Mouse (Mus musculus) C3H10T1/2 (cell line): ENCODE data around the gene Cntnap1. TPM values are rescaled to one million over a fixed set of nuclear protein-coding genes. Genes with fewer than 3 reads are reported as not detected.

Experiments
- polyA plus RNA-seq, 2 experiments: library from polyadenylated mRNA; unstranded; fragments of >200 nt; fragmentation: generic; extraction: Trizol; gene quantifications; one replicate each; pipeline ENCODE4 v1.2.1; 2012; ENCODE audit warnings: missing spikeins in 2 of 2

Cntnap1 gene
- 1 to 10 TPM in 1 of 2 experiments, under 1 TPM in 1; 0.25 to 4.2 TPM for polyA plus RNA-seq

GRCm38 (mm10) chr11:101170354-101170810 lies at the start of gene Cntnap1:
Cntnap1 (plus strand) TSS chr11:101170523.

GRCm38 (mm10) chr11:101155728-101156371 lies 14.5 kb upstream of the Cntnap1 start, which contains the start of gene Tubg2:
Tubg2 (plus strand) TSS chr11:101155907.

GRCm38 (mm10) chr11:101170811-101171610 lies 688 bp downstream of the Cntnap1 start, which contains the start of gene Plekhh3:
Plekhh3 (minus strand) TSS chr11:101171351.

GRCm38 (mm10) chr11:101174851-101175628 lies 4.7 kb downstream of the Cntnap1 start, which contains the start of gene Ccr10:
Ccr10 (minus strand) TSS chr11:101175443.

GRCm38 (mm10) chr11:101226065-101226701 lies 55.9 kb downstream of the Cntnap1 start, which contains the start of gene Ezh1:
Ezh1 (minus strand) TSS chr11:101226463.

Other genes starting within 250 kb of the Cntnap1 start
- gene Stat3, start 231.0 kb upstream of the Cntnap1 start, polyA plus RNA-seq = 10 to 100 TPM in 1 of 2 experiments, 1 to 10 TPM in 1; 5.2 to 83.6 TPM
- gene Cavin1, start 199.6 kb upstream of the Cntnap1 start, polyA plus RNA-seq = 1,000 to 10,000 TPM in 1 of 2 experiments, 100 to 1,000 TPM in 1; 353 to 1,064 TPM
- 10 to 100 TPM; 22.1 to 58.2 TPM for gene Atp6v0a1, start 161.1 kb upstream of the Cntnap1 start, polyA plus RNA-seq
- 10 to 100 TPM; 21.6 to 69.1 TPM for gene Naglu, start 100.5 kb upstream of the Cntnap1 start, polyA plus RNA-seq
- under 1 TPM; 0.02 to 0.50 TPM for gene Hsd17b1, start 92.1 kb upstream of the Cntnap1 start, polyA plus RNA-seq
- gene Coasy, start 88.0 kb upstream of the Cntnap1 start, polyA plus RNA-seq = 10 to 100 TPM; 24.7 to 42.6 TPM
- gene Mlx, start 83.2 kb upstream of the Cntnap1 start, polyA plus RNA-seq = 10 to 100 TPM; 23.4 to 30.0 TPM
- 10 to 100 TPM; 10.9 to 17.0 TPM for gene Psmc3ip, start 75.1 kb upstream of the Cntnap1 start, polyA plus RNA-seq
- 10 to 100 TPM; 18.5 to 57.2 TPM for gene Retreg3, start 50.6 kb upstream of the Cntnap1 start, polyA plus RNA-seq
- 100 to 1,000 TPM in 1 of 2 experiments, 10 to 100 TPM in 1; 79.8 to 132 TPM for gene Tubg1, start 50.6 kb upstream of the Cntnap1 start, polyA plus RNA-seq
- gene Tubg2, start 14.6 kb upstream of the Cntnap1 start, polyA plus RNA-seq = under 1 TPM; 0.08 to 0.42 TPM
- gene Plekhh3, start 828 bp downstream of the Cntnap1 start, polyA plus RNA-seq = 10 to 100 TPM; 19.4 to 50.6 TPM
- 1 to 10 TPM in 1 of 2 experiments, under 1 TPM in 1; 0.15 to 1.9 TPM for gene Ccr10, start 4.9 kb downstream of the Cntnap1 start, polyA plus RNA-seq
- gene Ezh1, start 55.9 kb downstream of the Cntnap1 start, polyA plus RNA-seq = 10 to 100 TPM in 1 of 2 experiments, 1 to 10 TPM in 1; 2.5 to 59.5 TPM
- 10 to 100 TPM in 1 of 2 experiments, under 1 TPM in 1; 0.06 to 11.4 TPM for gene Ramp2, start 75.5 kb downstream of the Cntnap1 start, polyA plus RNA-seq
- gene Vps25, start 83.2 kb downstream of the Cntnap1 start, polyA plus RNA-seq = 100 to 1,000 TPM; 160 to 255 TPM
- gene Wnk4, start 90.0 kb downstream of the Cntnap1 start, polyA plus RNA-seq = 10 to 100 TPM in 1 of 2 experiments, under 1 TPM in 1; 0.75 to 15.8 TPM
- gene Cntd1, start 108.5 kb downstream of the Cntnap1 start, polyA plus RNA-seq = under 1 TPM in 1 of 2 experiments, not detected in 1; 0.31 TPM
- gene Coa3, start 108.6 kb downstream of the Cntnap1 start, polyA plus RNA-seq = 100 to 1,000 TPM; 129 to 135 TPM
- gene Becn1, start 131.8 kb downstream of the Cntnap1 start, polyA plus RNA-seq = 100 to 1,000 TPM in 1 of 2 experiments, 10 to 100 TPM in 1; 26.7 to 146 TPM
- gene Psme3, start 145.7 kb downstream of the Cntnap1 start, polyA plus RNA-seq = 10 to 100 TPM; 40.8 to 46.7 TPM
- gene Aoc2, start 154.5 kb downstream of the Cntnap1 start, polyA plus RNA-seq = 1 to 10 TPM in 1 of 2 experiments, under 1 TPM in 1; 0.28 to 2.7 TPM
- 10 to 100 TPM in 1 of 2 experiments, under 1 TPM in 1; 0.39 to 37.3 TPM for gene Aoc3, start 160.1 kb downstream of the Cntnap1 start, polyA plus RNA-seq
- not detected for gene G6pc, start 197.0 kb downstream of the Cntnap1 start, polyA plus RNA-seq
- 100 to 1,000 TPM in 1 of 2 experiments, 10 to 100 TPM in 1; 55.6 to 118 TPM for gene Aarsd1, start 247.1 kb downstream of the Cntnap1 start, polyA plus RNA-seq